Mouse (Mus musculus) embryonic fibroblast, embryonic 13.5 days (primary cell): ENCODE data around the gene B9d1.

ENCODE experiments used
- CTCF ChIP-seq: IDR thresholded peaks from 2 replicates; pipeline ENCODE4 v1.5.1; 2011; ENCODE audit warnings: mild to moderate bottlenecking, control low read depth, low read length, moderate library complexity, borderline replicate concordance; ENCODE audit not compliant: insufficient read depth
- POLR2A ChIP-seq: IDR thresholded peaks from 2 replicates; pipeline ENCODE4 v1.6.1; 2011; ENCODE audit warnings: low read depth, mild to moderate bottlenecking, control low read depth, low read length, moderate library complexity

DNA sequence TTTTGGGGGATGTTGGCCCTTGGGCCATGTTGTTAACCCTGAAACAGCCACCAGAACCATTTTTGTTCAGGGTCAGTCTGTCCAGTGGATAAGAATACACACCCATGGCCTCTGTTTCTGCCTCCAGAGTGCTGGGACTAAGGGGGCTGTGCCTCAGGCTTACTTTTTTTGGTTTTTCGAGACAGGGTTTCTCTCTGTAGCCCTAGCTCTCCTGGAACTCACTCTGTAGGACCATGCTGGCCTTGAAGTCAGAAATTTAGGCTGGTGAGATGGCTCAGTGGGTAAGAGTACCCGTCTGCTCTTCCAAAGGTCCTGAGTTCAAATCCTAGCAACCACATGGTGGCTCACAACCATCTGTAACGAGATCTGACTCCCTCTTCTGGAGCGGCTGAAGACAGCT, 26.2 kb upstream of the B9d1 start:
- TF ChIP-seq POLR2A (no peak), CTCF (no peak)
